Mouse (Mus musculus) right cerebral cortex, postnatal 4 days (tissue): ENCODE results near the gene Cep112.
A peak's percentile ranks its signal among the peaks of the same experiment; 100 is the strongest.

ENCODE experiments used
- DNase-seq: peaks from one replicate; pipeline ENCODE4 v3.0.0-alpha.2; 2022

Gene Cep112

GRCm38 (mm10) chr11:108424889-108425591 lies at the start of gene Cep112:
TSS of gene Cep112 (plus strand) at chr11:108425192.
- DNase-seq = peak; percentile 91

- DNase-seq = no peak
Measured at GRCm38 (mm10) chr11:108376815-108377214, 48.2 kb upstream of the Cep112 start.

- peak; percentile 86 for DNase-seq
Measured at GRCm38 (mm10) chr11:108377680-108378362, 47.2 kb upstream of the Cep112 start.

GRCm38 (mm10) chr11:108378363-108378751 lies 46.6 kb upstream of the Cep112 start:
- no peak for DNase-seq

DNA sequence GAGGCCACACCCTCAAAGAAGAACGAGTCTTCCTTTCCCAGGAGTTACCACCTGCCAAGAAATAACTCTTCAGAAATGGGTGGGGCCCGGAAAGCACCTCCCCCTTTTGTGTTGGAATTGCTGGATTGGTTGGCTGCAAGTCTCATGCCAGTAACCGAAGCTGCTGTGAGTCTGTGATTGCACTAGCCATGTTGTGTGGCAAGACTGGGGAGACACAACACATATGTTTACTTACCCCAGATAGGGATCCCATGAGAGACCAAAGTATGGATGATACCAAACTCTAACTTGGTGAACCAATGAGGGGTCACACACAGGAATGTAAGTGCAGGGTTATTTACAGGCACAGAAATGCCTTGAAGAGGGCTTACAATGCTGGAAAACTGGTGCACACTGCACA lies 42.3 kb upstream of the Cep112 start:
- no peak for DNase-seq

- DNase-seq = no peak
Measured at GRCm38 (mm10) chr11:108384920-108385665, 39.9 kb upstream of the Cep112 start.

- DNase-seq = no peak
Measured at GRCm38 (mm10) chr11:108385666-108386024, 39.3 kb upstream of the Cep112 start.

- no peak for DNase-seq
Measured at GRCm38 (mm10) chr11:108395061-108395460, 29.9 kb upstream of the Cep112 start.

- no peak for DNase-seq
Measured at GRCm38 (mm10) chr11:108396076-108396829, 28.7 kb upstream of the Cep112 start.

DNA sequence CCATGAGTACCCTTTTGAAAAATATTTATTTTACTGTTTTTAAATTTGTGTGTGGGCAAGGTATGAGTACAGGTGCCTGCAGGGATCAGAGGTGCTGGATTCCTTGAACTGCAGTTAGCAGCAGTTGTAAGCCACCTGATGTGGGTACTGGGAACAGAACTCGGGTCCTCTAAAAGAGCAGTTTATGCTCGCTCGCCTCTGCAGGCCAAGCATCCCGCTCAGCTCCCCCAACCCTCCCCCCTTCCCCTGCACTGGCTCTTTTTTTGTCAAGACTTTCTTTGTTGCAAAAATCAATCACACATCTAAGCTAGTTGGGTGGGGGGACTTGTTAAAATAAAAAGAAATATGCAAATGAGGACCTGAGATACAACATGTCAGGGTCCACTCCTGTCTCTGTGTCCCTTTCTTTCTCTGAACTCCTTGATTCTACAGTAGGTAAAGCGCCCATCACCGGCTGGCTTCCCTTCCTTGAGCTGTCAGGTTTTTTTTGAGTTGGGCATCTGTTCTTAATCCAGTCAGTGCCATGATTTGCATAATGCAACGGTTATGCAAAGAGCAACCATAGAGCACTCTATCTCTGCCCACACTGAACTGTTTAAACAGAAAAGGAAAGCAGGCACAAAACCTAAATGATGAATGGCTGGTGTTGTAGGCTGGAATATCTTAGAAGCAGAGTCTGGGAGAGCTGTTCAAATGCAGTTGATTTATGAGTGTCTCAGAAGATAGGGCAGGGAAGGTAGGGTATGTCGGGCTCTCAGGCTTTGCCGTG lies 14.9 kb upstream of the Cep112 start:
- no peak for DNase-seq

GRCm38 (mm10) chr11:108416360-108416759 lies 8.6 kb upstream of the Cep112 start:
- DNase-seq = no peak

DNA sequence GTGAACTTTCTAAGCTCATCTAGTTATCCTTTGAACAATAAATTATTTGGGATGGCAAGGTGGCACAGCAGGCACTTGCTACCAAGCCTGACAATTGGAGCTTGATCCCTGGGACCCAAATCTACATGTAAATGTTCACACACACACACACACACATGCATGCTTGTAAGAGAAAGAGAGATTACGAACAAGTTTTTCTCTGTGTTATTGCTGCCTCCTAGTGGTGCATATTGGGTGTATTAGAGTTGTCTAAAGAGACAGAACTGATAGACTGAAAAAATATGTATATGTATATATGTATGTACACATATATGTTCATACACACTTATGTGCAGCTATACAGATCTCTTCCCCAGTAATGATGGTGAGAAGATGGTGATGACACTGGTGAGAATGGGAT lies 6.5 kb upstream of the Cep112 start:
- no peak for DNase-seq

DNA sequence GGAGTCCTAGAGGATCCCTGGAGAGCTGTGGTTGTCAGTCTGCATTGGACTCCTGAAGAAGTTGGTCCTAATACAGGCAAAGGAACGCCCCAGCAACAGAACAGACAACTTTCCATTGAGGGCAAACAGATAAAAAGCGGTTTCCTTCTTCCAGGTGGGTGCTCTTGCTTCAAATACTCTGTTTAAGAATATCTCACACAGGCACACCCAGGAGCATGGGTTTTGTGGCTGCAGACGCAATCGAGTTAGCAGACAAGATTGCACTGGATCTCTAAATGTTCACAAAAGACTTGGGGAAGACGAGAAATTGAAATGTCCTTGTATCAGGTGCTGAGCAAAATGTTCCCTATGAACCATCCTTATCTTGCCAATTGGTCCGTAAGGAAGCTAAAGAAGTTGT lies 5.8 kb upstream of the Cep112 start:
- DNase-seq = no peak

DNA sequence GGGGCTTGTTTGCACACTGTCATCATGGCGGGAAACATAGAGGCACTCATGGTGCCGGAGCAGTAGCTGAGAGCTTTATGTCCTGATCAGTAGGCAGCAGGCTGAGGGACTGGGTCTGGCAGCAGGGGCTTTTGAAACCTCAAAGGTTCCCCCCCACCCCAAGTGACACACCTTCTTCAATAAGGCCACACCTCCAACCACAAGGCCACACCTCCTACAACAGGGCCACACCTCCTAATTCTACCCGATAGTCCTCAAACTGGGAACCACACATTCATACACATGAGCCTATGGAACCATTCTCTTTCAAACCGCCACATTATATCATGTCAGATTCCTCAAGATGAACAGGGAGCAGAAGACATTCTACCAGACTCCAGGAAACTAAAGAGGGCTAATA lies 4.2 kb upstream of the Cep112 start:
- DNase-seq = no peak

GRCm38 (mm10) chr11:108423221-108423620 lies 1.8 kb upstream of the Cep112 start:
- DNase-seq = no peak

GRCm38 (mm10) chr11:108424111-108424510 lies 881 bp upstream of the Cep112 start:
- no peak for DNase-seq

DNA sequence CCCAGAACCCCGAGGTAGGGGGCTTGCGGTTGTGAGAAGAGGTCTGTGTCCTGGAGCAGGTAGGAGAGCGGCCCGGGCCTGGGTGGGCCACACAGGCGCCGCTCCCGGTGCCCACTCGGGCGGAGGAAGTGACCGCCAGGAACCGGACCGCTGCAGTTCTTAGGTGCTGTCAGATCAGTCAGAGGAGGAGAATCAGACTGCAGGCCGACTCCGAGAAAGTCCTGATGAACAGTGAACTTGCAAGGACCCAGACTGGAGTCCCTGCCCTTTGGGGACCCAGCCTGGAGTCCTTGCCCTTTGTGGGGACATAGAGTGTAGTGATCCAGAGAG lies 565 bp downstream of the Cep112 start:
- no peak for DNase-seq

DNA sequence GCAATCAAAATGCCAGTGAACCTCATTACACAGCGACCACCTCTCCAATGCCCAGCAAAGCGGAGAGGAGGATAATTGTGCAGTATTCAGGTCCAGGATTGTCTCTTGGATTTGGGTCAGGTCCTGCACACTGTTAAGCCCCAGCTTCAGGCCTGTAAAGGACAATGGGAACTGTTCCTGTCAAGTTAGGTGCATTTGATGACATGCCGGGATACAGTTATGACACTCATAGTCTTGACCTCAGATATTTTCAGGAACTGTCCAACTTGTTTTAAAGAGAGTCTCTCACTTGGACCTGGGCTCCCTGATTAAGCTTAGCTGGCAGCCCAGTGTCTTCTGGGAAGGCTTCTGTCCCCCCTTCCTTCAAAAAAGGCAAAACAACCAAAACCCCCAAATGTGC lies 1.1 kb downstream of the Cep112 start:
- DNase-seq = no peak

GRCm38 (mm10) chr11:108427191-108427590 lies 2.2 kb downstream of the Cep112 start:
- DNase-seq = no peak

GRCm38 (mm10) chr11:108429076-108429475 lies 4.1 kb downstream of the Cep112 start:
- DNase-seq = no peak

DNA sequence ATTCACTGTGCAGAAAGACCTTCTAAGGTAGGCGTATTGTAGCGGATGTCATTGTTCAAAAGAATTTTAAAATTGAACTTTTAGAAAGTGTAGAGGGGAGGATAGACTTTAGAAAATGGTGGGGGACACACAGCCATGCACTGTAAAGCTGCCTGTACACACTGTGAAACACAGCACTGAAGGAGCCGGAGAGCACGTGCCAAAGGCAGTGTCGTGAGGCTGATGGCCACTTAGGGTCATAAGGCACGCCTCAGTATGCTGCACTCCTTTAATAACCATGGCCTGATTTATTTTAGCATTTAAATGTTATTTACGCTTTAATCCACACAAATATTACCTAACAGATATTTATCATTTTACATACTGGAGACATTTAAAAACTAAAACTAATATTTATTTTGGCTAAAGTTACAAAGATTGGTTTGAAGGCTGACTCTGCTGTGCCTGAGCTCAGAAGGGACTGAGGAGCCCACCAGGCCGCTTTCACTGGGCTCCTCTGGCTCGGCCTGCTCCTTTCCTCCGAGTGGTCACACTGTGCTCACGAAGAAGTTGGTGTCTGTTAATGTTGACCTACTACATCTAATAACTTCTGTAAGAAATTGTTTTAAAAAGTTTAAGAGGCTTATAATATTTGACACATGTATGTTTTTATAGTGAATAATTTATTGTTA lies 19.0 kb downstream of the Cep112 start:
- no peak for DNase-seq

DNA sequence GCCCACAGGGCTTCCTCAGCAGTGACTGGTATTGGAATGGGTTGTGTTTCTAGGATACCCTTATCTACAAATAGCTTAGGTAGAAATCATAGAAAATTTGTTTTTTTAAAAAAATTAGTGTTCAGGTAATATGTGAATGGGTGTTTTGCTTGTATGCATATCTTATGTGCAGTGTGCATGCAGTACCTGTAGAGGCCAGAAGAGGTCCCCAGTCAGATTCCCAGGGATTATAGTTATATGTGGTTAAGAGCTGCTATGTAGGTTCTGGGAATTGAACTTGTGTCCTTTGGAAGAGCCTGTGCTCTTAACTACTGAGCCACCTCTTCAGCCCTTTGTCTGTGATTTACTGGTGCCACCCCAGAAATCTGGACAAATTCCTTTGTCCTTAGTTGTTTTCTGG lies 22.2 kb downstream of the Cep112 start:
- DNase-seq = peak; percentile 46
